Mouse (Mus musculus) megakaryocyte, embryonic 14.5 days (primary cell): ENCODE data around the gene Gm8947.
"Not testable (repeated sequence)": the region's sequence is repeated elsewhere in the genome, so short reads cannot be mapped to it uniquely, and the experiment has no call there.

Experiments used
- FLI1 ChIP-seq: IDR thresholded peaks from 2 replicates; pipeline ENCODE4 v1.6.1; 2012; ENCODE audit warnings: low read length, inconsistent platforms, mixed read lengths
- GATA1 ChIP-seq: IDR thresholded peaks from 3 replicates; pipeline ENCODE4 v1.6.1; 2012; ENCODE audit warnings: mixed read lengths, low read length, inconsistent platforms, borderline replicate concordance

DNA sequence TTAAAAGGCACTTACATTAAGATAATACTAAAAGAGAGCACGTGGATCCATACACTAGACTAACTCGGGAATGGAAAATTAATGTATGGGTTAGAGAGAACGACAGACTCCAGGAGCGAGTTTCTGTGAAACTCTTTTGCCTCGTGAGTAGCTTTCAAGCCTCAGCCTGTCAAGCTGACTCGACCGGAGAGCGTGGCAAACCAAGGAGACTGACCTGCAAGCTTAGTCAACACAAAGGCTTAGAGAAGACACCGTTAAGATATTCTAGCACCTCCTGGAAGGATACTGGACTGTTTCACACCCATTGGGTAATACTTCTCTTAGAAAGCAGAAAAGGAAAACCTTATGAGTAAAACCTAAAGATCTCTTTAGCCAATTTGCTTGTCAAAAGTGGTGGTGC lies 38.0 kb upstream of the Gm8947 start:
- TF ChIP-seq GATA1, FLI1: not testable (repeated sequence)
